11 mouse cellular contexts compared by ENCODE assay signal in genomic region chr1:104939156-104939555, GRCm38 (mm10).
"Had no signal": no experiment of that assay in that cellular context is flagged by ENCODE, and none has a peak within 500 bp of the region (broad histone marks: within the 10 kb centered on the region; RNA-seq: fewer than 3 reads in every experiment).

No protein-coding gene starts in this region.

- H3K36me3 ChIP-seq: limb, embryonic 15.5 days; midbrain, embryonic 13.5 days; neural tube, embryonic 15.5 days had no signal

- H3K4me2 ChIP-seq: hindbrain, embryonic 14.5 days; limb, embryonic 15.5 days; midbrain, embryonic 13.5 days; neural tube, embryonic 15.5 days had no signal

- H3K9ac ChIP-seq: hindbrain, embryonic 14.5 days; limb, embryonic 15.5 days; midbrain, embryonic 13.5 days; neural tube, embryonic 15.5 days had no signal

- H3K4me1 ChIP-seq: limb, embryonic 15.5 days; midbrain, embryonic 13.5 days; neural tube, embryonic 15.5 days had no signal

- H3K27ac ChIP-seq: hindbrain, embryonic 14.5 days; kidney, postnatal 0 days; limb, embryonic 15.5 days; midbrain, embryonic 13.5 days; neural tube, embryonic 15.5 days had no signal

- H3K4me3 ChIP-seq: limb, embryonic 15.5 days; midbrain, embryonic 13.5 days; neural tube, embryonic 15.5 days had no signal

- DNase-seq: layer of hippocampus, adult 9-11 months; layer of hippocampus, postnatal 36 days; lung, adult 18-20 months; right cerebral cortex, adult 18-20 months; right cerebral cortex, postnatal 25 days; thymus, postnatal 36 days had no signal

- H3K27me3 ChIP-seq: limb, embryonic 15.5 days; midbrain, embryonic 13.5 days; neural tube, embryonic 15.5 days had no signal

- ATAC-seq: midbrain, embryonic 13.5 days had no signal

- H3K9me3 ChIP-seq: limb, embryonic 15.5 days; midbrain, embryonic 13.5 days; neural tube, embryonic 15.5 days had no signal
